Mouse (Mus musculus) E14TG2a.4 (cell line): ENCODE results near the gene Osbpl3.

Experiments
- CTCF ChIP-seq: conservative IDR thresholded peaks from 2 replicates; pipeline ENCODE4 v1.5.1; 2014; ENCODE audit warnings: low read length
- NANOG ChIP-seq: IDR thresholded peaks from 2 replicates; pipeline ENCODE4 v1.6.1; 2014; ENCODE audit warnings: borderline replicate concordance, low read length, mixed read lengths
- POU5F1 ChIP-seq: IDR thresholded peaks from 2 replicates; pipeline ENCODE4 v1.6.1; 2014; ENCODE audit warnings: low read length, borderline replicate concordance

GRCm38 (mm10) chr6:50505531-50505930 is 49.5 kb upstream of the Osbpl3 start:
- TF ChIP-seq CTCF (no peak), POU5F1 (no peak), NANOG (no peak)
